In genomic region chr9:66560728-66561127, GRCm38 (mm10) we compare ENCODE assay signal across 15 mouse cellular contexts. TPM values are rescaled to one million over a fixed set of nuclear protein-coding genes. Genes with fewer than 3 reads are reported as not detected.
DNase-seq lines count a peak whose midpoint lies in the region; ATAC-seq and TF ChIP-seq lines count a peak whose summit lies in the region.
"Had no signal": no experiment of that assay in that cellular context is flagged by ENCODE, and none has a peak within 500 bp of the region (broad histone marks: within the 10 kb centered on the region; RNA-seq: fewer than 3 reads in every experiment).

No protein-coding gene starts in this region.

- no peaks in the 10 kb centered on the region for H3K27me3 ChIP-seq in heart, embryonic 15.5 days
- no peaks in the 10 kb centered on the region for H3K27me3 ChIP-seq in midbrain, embryonic 13.5 days
- no peaks in the 10 kb centered on the region for H3K27me3 ChIP-seq in midbrain, embryonic 15.5 days (replicated peaks)
- H3K27me3 ChIP-seq in MEL (ENCODE audit: control insufficient read depth in 1 of 2, insufficient read depth in 2 of 2, low read length in 2 of 2): no peaks in the 10 kb centered on the region
- H3K27me3 ChIP-seq: limb, embryonic 13.5 days; stomach, embryonic 15.5 days had no signal

- H3K9me3 ChIP-seq in heart, embryonic 15.5 days (replicated peaks): no peaks in the 10 kb centered on the region
- H3K9me3 ChIP-seq in midbrain, embryonic 13.5 days: no peaks in the 10 kb centered on the region
- H3K9me3 ChIP-seq in midbrain, embryonic 15.5 days: no peaks in the 10 kb centered on the region
- H3K9me3 ChIP-seq in MEL (replicated peaks; ENCODE audit: insufficient read depth, low read length): no peaks in the 10 kb centered on the region
- H3K9me3 ChIP-seq: limb, embryonic 13.5 days; stomach, embryonic 15.5 days had no signal

- peak overlapping the region; percentile 27; the same call in 1 of the 2 replicates for H3K27ac ChIP-seq in heart, embryonic 15.5 days
- peak overlapping the region; percentile 54 for H3K27ac ChIP-seq in midbrain, embryonic 13.5 days
- H3K27ac ChIP-seq in midbrain, embryonic 15.5 days: no peak overlapping the region
- no peak overlapping the region for H3K27ac ChIP-seq in MEL (ENCODE audit: control insufficient read depth, low read depth, low read length)
- H3K27ac ChIP-seq: layer of hippocampus, adult 2 months; left cerebral cortex, adult 2 months; limb, embryonic 13.5 days; stomach, embryonic 15.5 days had no signal

- peak; percentile 67 to 76 for TF ChIP-seq EP300 in MEL (IDR thresholded peaks at IDR 0.05; ENCODE audit: low read depth in 1 of 2, low read length in 2 of 2)

- H3K4me1 ChIP-seq in heart, embryonic 15.5 days (replicated peaks): peaks cover 18% of the 10 kb centered on the region
- H3K4me1 ChIP-seq in midbrain, embryonic 13.5 days (replicated peaks): peaks cover 3% of the 10 kb centered on the region
- H3K4me1 ChIP-seq in midbrain, embryonic 15.5 days: peaks cover 6% of the 10 kb centered on the region; the same call in 1 of the 2 replicates
- H3K4me1 ChIP-seq in MEL (ENCODE audit: control insufficient read depth in 1 of 2, insufficient read depth in 2 of 2, low read length in 2 of 2): peaks cover 14 to 34% of the 10 kb centered on the region in 2 experiments
- H3K4me1 ChIP-seq: stomach, embryonic 15.5 days had no signal

- DNase-seq in heart, postnatal 10 days: no peak
- DNase-seq in MEL (ENCODE audit: low read depth, low spot score): peak; percentile 75
- no peak for DNase-seq in right cerebral cortex, adult 18-20 months
- DNase-seq in embryo, embryonic 11 days: no peak
- DNase-seq: cerebellum, adult 8-10 months; gastrocnemius, postnatal 36 days had no signal

- no peak for ATAC-seq in heart, embryonic 15.5 days (replicated peaks; ENCODE audit: insufficient number of reproducible peaks, insufficient read depth, low FRiP score, low read depth)
- no peak for ATAC-seq in midbrain, embryonic 13.5 days
- ATAC-seq in midbrain, embryonic 15.5 days (replicated peaks): no peak
- ATAC-seq in megakaryocyte-erythroid progenitor cell, adult 5-6 weeks (replicated peaks; ENCODE audit: low FRiP score, low TSS enrichment, poor library complexity, severe bottlenecking): peak; percentile 59

- H3K4me2 ChIP-seq in heart, embryonic 15.5 days: no peak overlapping the region
- H3K4me2 ChIP-seq in midbrain, embryonic 13.5 days (replicated peaks): no peak overlapping the region
- H3K4me2 ChIP-seq in midbrain, embryonic 15.5 days: no peak overlapping the region
- H3K4me2 ChIP-seq: limb, embryonic 13.5 days; stomach, embryonic 15.5 days had no signal

- no peak overlapping the region for H3K9ac ChIP-seq in heart, embryonic 15.5 days
- no peak overlapping the region for H3K9ac ChIP-seq in midbrain, embryonic 13.5 days (replicated peaks)
- no peak overlapping the region for H3K9ac ChIP-seq in midbrain, embryonic 15.5 days
- H3K9ac ChIP-seq in MEL (ENCODE audit: control insufficient read depth, low read depth, low read length, poor library complexity, severe bottlenecking): no peak overlapping the region
- H3K9ac ChIP-seq: limb, embryonic 13.5 days; stomach, embryonic 15.5 days had no signal

- intact Hi-C loops in heart, postnatal 10 days (cut with DNase I): no loop called here

- WGBS in heart, embryonic 15.5 days: 72% methylated on average over 1 of the region's 1 CpGs
- WGBS in midbrain, embryonic 13.5 days: 79% methylated on average over 1 of the region's 1 CpGs
- WGBS in midbrain, embryonic 15.5 days: 77% methylated on average over 1 of the region's 1 CpGs

- TF ChIP-seq RAD21 in MEL (IDR thresholded peaks at IDR 0.05; ENCODE audit: low read depth, low read length): no peak

- H3K36me3 ChIP-seq in heart, embryonic 15.5 days: no peaks in the 10 kb centered on the region
- H3K36me3 ChIP-seq in midbrain, embryonic 13.5 days: no peaks in the 10 kb centered on the region
- H3K36me3 ChIP-seq in midbrain, embryonic 15.5 days (replicated peaks): no peaks in the 10 kb centered on the region
- peaks cover 0 to 49% of the 10 kb centered on the region in 2 experiments; a peak in 2 of 4 replicates for H3K36me3 ChIP-seq in MEL (ENCODE audit: control insufficient read depth in 1 of 2, insufficient read depth in 2 of 2, low read length in 2 of 2)
- H3K36me3 ChIP-seq: stomach, embryonic 15.5 days had no signal

- TF ChIP-seq POLR2A in MEL (IDR thresholded peaks at IDR 0.05; ENCODE audit: control insufficient read depth in 1 of 2, insufficient read depth in 1 of 2, low read depth in 1 of 2, low read length in 2 of 2, poor library complexity in 1 of 2): no peak

- TF ChIP-seq CTCF in MEL (IDR thresholded peaks at IDR 0.05 in 2 of 3, conservative IDR thresholded peaks at IDR 0.05 in 1 of 3; ENCODE audit: control insufficient read depth in 1 of 3, insufficient read depth in 1 of 3, low read depth in 2 of 3, low read length in 3 of 3, poor library complexity in 1 of 3, severe bottlenecking in 1 of 3): no peak

- peaks cover 2% of the 10 kb centered on the region; the same call in 1 of the 2 replicates for H3K79me2 ChIP-seq in MEL (ENCODE audit: control insufficient read depth, insufficient read depth, low read length, poor library complexity)

- no peak overlapping the region for H3K4me3 ChIP-seq in heart, embryonic 15.5 days
- no peak overlapping the region for H3K4me3 ChIP-seq in midbrain, embryonic 13.5 days (replicated peaks)
- H3K4me3 ChIP-seq in midbrain, embryonic 15.5 days: no peak overlapping the region
- H3K4me3 ChIP-seq in MEL (ENCODE audit: control insufficient read depth in 1 of 2, insufficient read depth in 1 of 2, low read depth in 2 of 2, low read length in 2 of 2): no peak overlapping the region
- H3K4me3 ChIP-seq: layer of hippocampus, adult 2 months; left cerebral cortex, adult 2 months; limb, embryonic 13.5 days; myocyte; stomach, embryonic 15.5 days had no signal

TF ChIP-seq in MEL, 35 proteins besides CTCF, POLR2A, EP300 and RAD21:
- TF ChIP-seq ETS1 (IDR thresholded peaks at IDR 0.05; ENCODE audit: low read depth, low read length) (peak; percentile 81), RCOR1 (IDR thresholded peaks at IDR 0.05; ENCODE audit: low read depth, low read length) (peak; percentile 99), E2F4 (IDR thresholded peaks at IDR 0.05; ENCODE audit: borderline replicate concordance, low read depth, low read length) (no peak), BHLHE40 (IDR thresholded peaks at IDR 0.05; ENCODE audit: borderline replicate concordance, low read depth, low read length) (0 out of 2 replicates have a peak, but pooled peaks have one; percentile 57), POLR2AphosphoS5 (IDR thresholded peaks at IDR 0.05; ENCODE audit: borderline replicate concordance, low read depth, low read length) (no peak), TAL1 (IDR thresholded peaks at IDR 0.05; ENCODE audit: low read length) (0 out of 2 replicates have a peak, but pooled peaks have one; percentile 6), HCFC1 (IDR thresholded peaks at IDR 0.05; ENCODE audit: low read depth, low read length) (0 out of 2 replicates have a peak, but pooled peaks have one; percentile 34), MAFK (IDR thresholded peaks at IDR 0.05; ENCODE audit: borderline replicate concordance, low read depth, low read length) (peak; percentile 86), ZC3H11A (IDR thresholded peaks at IDR 0.05; ENCODE audit: low read depth, low read length) (peak; percentile 29), TCF12 (IDR thresholded peaks at IDR 0.05; ENCODE audit: low read depth, low read length) (peak; percentile 77), GATA1 (IDR thresholded peaks at IDR 0.05; ENCODE audit: low read depth, low read length) (peak; percentile 88), JUND (IDR thresholded peaks at IDR 0.05; ENCODE audit: low read depth, low read length) (no peak), UBTF (IDR thresholded peaks at IDR 0.05; ENCODE audit: borderline replicate concordance, insufficient read depth, low read depth, low read length) (no peak)

RNA-seq across cellular contexts. Expression of gene Usp3, which starts 32.2 kb away (rescaled TPM):
- 30.5 and 35.6 TPM in 2 replicates for polyA plus RNA-seq in heart, embryonic 15.5 days (2015; fragmentation: Nextera tagmentation; extraction: Ambion mirVana)
- total RNA-seq in heart, postnatal 10 days (2021): 10 to 100 TPM; 29.8 to 33.9 TPM
- polyA plus RNA-seq in midbrain, embryonic 13.5 days (2015; fragmentation: Nextera tagmentation; extraction: Ambion mirVana): 109 and 118 TPM in 2 replicates
- polyA plus RNA-seq in midbrain, embryonic 15.5 days (2015; fragmentation: Nextera tagmentation; extraction: Ambion mirVana): 70.3 and 77.3 TPM in 2 replicates
- 9.8 and 11.7 TPM in 2 replicates for total RNA-seq in MEL (2012; rRNA removed)
- polyA plus RNA-seq in MEL (2012; ENCODE audit: insufficient read depth in 1 of 2, insufficient read length in 2 of 2, low read depth in 1 of 2, low replicate concordance in 2 of 2, missing spikeins in 1 of 2): 100 to 1,000 TPM in 1 of 2 experiments, 10 to 100 TPM in 1; 22.0 to 534 TPM
- total RNA-seq in megakaryocyte-erythroid progenitor cell, adult 5-6 weeks (2014; fragmentation: Nextera tagmentation): 39.0 and 59.5 TPM in 2 replicates
- 29.6 and 32.4 TPM in 2 replicates for total RNA-seq in megakaryocyte-erythroid progenitor cell, adult 5-6 weeks (2017)

RNA-seq across cellular contexts. Expression of gene Fbxl22, which starts 46.3 kb away (rescaled TPM):
- 70.3 and 84.7 TPM in 2 replicates for polyA plus RNA-seq in heart, embryonic 15.5 days (2015; fragmentation: Nextera tagmentation; extraction: Ambion mirVana)
- total RNA-seq in heart, postnatal 10 days (2021): 10 to 100 TPM; 69.0 to 73.3 TPM
- 1.7 and 2.2 TPM in 2 replicates for polyA plus RNA-seq in midbrain, embryonic 13.5 days (2015; fragmentation: Nextera tagmentation; extraction: Ambion mirVana)
- polyA plus RNA-seq in midbrain, embryonic 15.5 days (2015; fragmentation: Nextera tagmentation; extraction: Ambion mirVana): 1.0 and 1.2 TPM in 2 replicates
- total RNA-seq in MEL (2012; rRNA removed): 0.29 and 0.35 TPM in 2 replicates
- polyA plus RNA-seq in MEL (2012; ENCODE audit: insufficient read depth in 1 of 2, insufficient read length in 2 of 2, low read depth in 1 of 2, low replicate concordance in 2 of 2, missing spikeins in 1 of 2): under 1 TPM in 1 of 2 experiments, not detected in 1; 0.47 TPM
- 0.63 TPM in 1 of 2 replicates, not detected in the other for total RNA-seq in megakaryocyte-erythroid progenitor cell, adult 5-6 weeks (2014; fragmentation: Nextera tagmentation)
- total RNA-seq in megakaryocyte-erythroid progenitor cell, adult 5-6 weeks (2017): 0.89 and 1.2 TPM in 2 replicates

Comparison
In these comparisons a context has a peak if more than half of its experiments do, and no peak if none do; other contexts are left out.
1. H3K27ac ChIP-seq: peak in heart, embryonic 15.5 days (single experiment) and midbrain, embryonic 13.5 days (single experiment); none in midbrain, embryonic 15.5 days (single experiment) and MEL (single experiment).
2. RNA of gene Fbxl22, which starts 46.3 kb away (polyA plus RNA-seq): 70.3 to 84.7 TPM in heart, embryonic 15.5 days; 1.7 to 2.2 TPM in midbrain, embryonic 13.5 days, 1.0 to 1.2 TPM in midbrain, embryonic 15.5 days and 0.47 TPM in MEL; every median in the first group is over 10 times any median in the second.